ENCODE assay signal across 21 mouse cellular contexts in the genomic region with DNA sequence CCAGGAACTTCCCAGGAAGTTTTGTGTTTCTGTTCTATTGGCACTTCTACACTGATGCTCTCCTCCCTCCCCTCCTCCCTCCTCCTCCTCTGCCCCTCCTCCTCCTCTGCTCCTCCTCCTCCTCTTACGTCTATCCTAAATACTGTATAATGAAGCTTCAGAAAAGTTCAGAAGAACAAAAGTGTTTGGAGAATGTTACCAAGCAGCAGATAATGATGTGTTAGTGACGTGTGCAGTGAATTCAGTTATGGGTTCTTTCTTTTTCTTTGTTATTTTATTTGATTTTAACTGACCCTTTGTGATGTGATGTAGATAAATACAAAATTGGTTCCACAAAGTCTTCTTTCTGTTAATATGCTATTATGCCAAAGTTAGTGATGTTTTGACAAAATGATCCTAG.
"Had no signal": no experiment of that assay in that cellular context is flagged by ENCODE, and none has a peak within 500 bp of the region (broad histone marks: within the 10 kb centered on the region; RNA-seq: fewer than 3 reads in every experiment).

No protein-coding gene starts in this region.

- H3K4me2 ChIP-seq: limb, embryonic 12.5 days; limb, embryonic 15.5 days; liver, embryonic 11.5 days; midbrain, embryonic 13.5 days; neural tube, embryonic 13.5 days; stomach, embryonic 15.5 days had no signal

- ATAC-seq: intestine, embryonic 16.5 days; midbrain, embryonic 13.5 days; midbrain, embryonic 16.5 days had no signal

- H3K27me3 ChIP-seq: limb, embryonic 12.5 days; limb, embryonic 15.5 days; megakaryocyte, embryonic 14.5 days; midbrain, embryonic 13.5 days; neural tube, embryonic 13.5 days; stomach, embryonic 15.5 days had no signal

- H3K4me1 ChIP-seq: limb, embryonic 12.5 days; limb, embryonic 15.5 days had no signal

- H3K27ac ChIP-seq: limb, embryonic 12.5 days; limb, embryonic 15.5 days; liver, embryonic 14.5 days; midbrain, embryonic 10.5 days; midbrain, embryonic 13.5 days; neural tube, embryonic 13.5 days; stomach, embryonic 15.5 days had no signal

- DNase-seq: kidney, adult 18-20 months; kidney, adult 9 months; kidney, postnatal 14 days; kidney, postnatal 4 days; left cerebral cortex, postnatal 4 days; retina, postnatal 1 day; right cerebral cortex, postnatal 25 days; spleen, adult 18-20 months; thymus, postnatal 25 days had no signal

- H3K9ac ChIP-seq: limb, embryonic 12.5 days; limb, embryonic 15.5 days; liver, embryonic 14.5 days; midbrain, embryonic 13.5 days; neural tube, embryonic 13.5 days; stomach, embryonic 15.5 days had no signal

- H3K9me3 ChIP-seq: limb, embryonic 15.5 days; midbrain, embryonic 10.5 days; midbrain, embryonic 13.5 days; neural tube, embryonic 13.5 days; stomach, embryonic 15.5 days had no signal

- H3K4me3 ChIP-seq: limb, embryonic 12.5 days; limb, embryonic 15.5 days; megakaryocyte, embryonic 14.5 days; midbrain, embryonic 10.5 days; midbrain, embryonic 13.5 days; myocyte; neural tube, embryonic 13.5 days; stomach, embryonic 15.5 days had no signal
